In the genomic region with DNA sequence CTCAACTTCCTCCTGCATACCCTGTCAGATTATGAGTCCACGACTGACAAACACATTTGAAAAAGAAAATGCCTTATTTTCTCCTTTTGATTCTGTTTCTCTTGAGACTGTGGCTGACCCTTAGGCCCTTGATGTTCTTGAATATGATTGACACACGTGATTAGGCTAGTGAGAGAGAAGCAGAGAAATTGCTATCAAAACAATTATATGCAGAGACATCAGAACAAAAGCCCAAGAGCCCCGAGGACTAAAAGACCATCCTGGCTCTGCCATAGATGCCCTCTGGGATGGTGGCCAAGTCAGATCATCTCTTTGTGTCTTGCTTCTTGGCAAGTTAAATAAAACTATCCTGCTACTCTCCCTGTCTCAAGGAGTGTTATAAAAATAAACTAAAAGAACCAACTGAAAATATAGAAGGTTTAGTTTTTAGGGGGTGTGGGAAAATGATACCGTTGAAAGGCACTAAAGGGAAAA, we compare ENCODE assay signal across 8 mouse cellular contexts. TPM values are rescaled to one million over a fixed set of nuclear protein-coding genes. Genes with fewer than 3 reads are reported as not detected.
A peak's percentile ranks its signal among the peaks of the same experiment; 100 is the strongest.
DNase-seq lines count a peak whose midpoint lies in the region; ATAC-seq lines count a peak whose summit lies in the region.

No protein-coding gene starts in this region.

- H3K36me3 ChIP-seq in heart, embryonic 15.5 days: no peaks in the 10 kb centered on the region
- no peaks in the 10 kb centered on the region for H3K36me3 ChIP-seq in hindbrain, embryonic 15.5 days
- H3K36me3 ChIP-seq in midbrain, embryonic 11.5 days (ENCODE audit: control insufficient read depth, insufficient read depth, low read length): no peaks in the 10 kb centered on the region

- H3K9me3 ChIP-seq in heart, embryonic 15.5 days (replicated peaks): no peaks in the 10 kb centered on the region
- no peaks in the 10 kb centered on the region for H3K9me3 ChIP-seq in hindbrain, embryonic 15.5 days
- H3K9me3 ChIP-seq in midbrain, embryonic 11.5 days (ENCODE audit: control insufficient read depth, low read length): no peaks in the 10 kb centered on the region

- H3K4me2 ChIP-seq in heart, embryonic 15.5 days: peak overlapping the region; percentile 89
- H3K4me2 ChIP-seq in hindbrain, embryonic 15.5 days: peak overlapping the region; percentile 92
- H3K4me2 ChIP-seq in midbrain, embryonic 11.5 days: peak overlapping the region; percentile 86

- peak overlapping the region; percentile 78 for H3K9ac ChIP-seq in heart, embryonic 15.5 days
- H3K9ac ChIP-seq in hindbrain, embryonic 15.5 days: peak overlapping the region; percentile 87
- peak overlapping the region; percentile 76; the same call in 1 of the 2 replicates for H3K9ac ChIP-seq in midbrain, embryonic 11.5 days (ENCODE audit: low read length)

- 43% methylated on average over 4 of the region's 4 CpGs for WGBS in heart, embryonic 15.5 days
- WGBS in hindbrain, embryonic 15.5 days: 37% methylated on average over 4 of the region's 4 CpGs
- WGBS in midbrain, embryonic 11.5 days: 58% methylated on average over 4 of the region's 4 CpGs

- peaks cover 13% of the 10 kb centered on the region for H3K4me1 ChIP-seq in heart, embryonic 15.5 days (replicated peaks)
- H3K4me1 ChIP-seq in hindbrain, embryonic 15.5 days (replicated peaks): peaks cover 8% of the 10 kb centered on the region
- no peaks in the 10 kb centered on the region; the same call in 1 of the 2 replicates for H3K4me1 ChIP-seq in midbrain, embryonic 11.5 days (ENCODE audit: control insufficient read depth, insufficient read depth, low read length)

- ATAC-seq in heart, embryonic 15.5 days (replicated peaks; ENCODE audit: insufficient number of reproducible peaks, insufficient read depth, low FRiP score, low read depth): no peak
- no peak for ATAC-seq in hindbrain, embryonic 15.5 days (ENCODE audit: low FRiP score, low read depth)
- 0 out of 2 replicates have a peak, but pooled peaks have one; percentile 5 for ATAC-seq in midbrain, embryonic 11.5 days (ENCODE audit: low FRiP score)

- intact Hi-C loops in heart, postnatal 14 days (cut with DNase I): loop anchor here (1.0 to 2.0 kb wide), 3 partner anchors 23 to 308 kb away; a partner anchor contains a TSS

- H3K27me3 ChIP-seq in heart, embryonic 15.5 days: no peaks in the 10 kb centered on the region
- H3K27me3 ChIP-seq in hindbrain, embryonic 15.5 days: no peaks in the 10 kb centered on the region
- no peaks in the 10 kb centered on the region for H3K27me3 ChIP-seq in midbrain, embryonic 11.5 days (ENCODE audit: control insufficient read depth, insufficient read depth, low read length)

- peak overlapping the region; percentile 68 for H3K4me3 ChIP-seq in heart, embryonic 15.5 days
- peak overlapping the region; percentile 69 for H3K4me3 ChIP-seq in hindbrain, embryonic 15.5 days
- peak overlapping the region; percentile 37 for H3K4me3 ChIP-seq in midbrain, embryonic 11.5 days (ENCODE audit: low read depth, low read length)

- no peak for DNase-seq in heart, postnatal 14 days
- peak; percentile 30 for DNase-seq in c-Kit-positive CD71-positive TER-119-positive erythroid progenitor cells, embryonic 14.5 days (ENCODE audit: low spot score)
- no peak for DNase-seq in midbrain, embryonic 11.5 days (ENCODE audit: low spot score, missing footprints)
- DNase-seq in thymus, adult 18-20 months: no peak
- no peak for DNase-seq in ovary, postnatal 14 days (ENCODE audit: low spot score)
- DNase-seq in frontal cortex, postnatal 14 days (ENCODE audit: low spot score in 2 of 2): no peak

- peak overlapping the region; percentile 96 for H3K27ac ChIP-seq in heart, embryonic 15.5 days
- peak overlapping the region; percentile 86 for H3K27ac ChIP-seq in hindbrain, embryonic 15.5 days (replicated peaks)
- H3K27ac ChIP-seq in midbrain, embryonic 11.5 days (ENCODE audit: low read depth, low read length): peak overlapping the region; percentile 83

RNA-seq across cellular contexts. Expression of a gene that starts 22.1 kb away (rescaled TPM):
- polyA plus RNA-seq in heart, embryonic 15.5 days (2015; fragmentation: Nextera tagmentation; extraction: Ambion mirVana): 29.4 and 34.2 TPM in 2 replicates
- 10 to 100 TPM; 50.5 to 54.0 TPM for total RNA-seq in heart, postnatal 14 days (2021)
- polyA plus RNA-seq in hindbrain, embryonic 15.5 days (2015; fragmentation: Nextera tagmentation; extraction: Ambion mirVana): 72.4 and 73.4 TPM in 2 replicates
- polyA plus RNA-seq in midbrain, embryonic 11.5 days (2014; fragmentation: Nextera tagmentation; extraction: Ambion mirVana): 211 and 233 TPM in 2 replicates
